Mouse (Mus musculus) R1 (cell line): ENCODE measurements around the gene Ip6k3.
A peak's percentile ranks its signal among the peaks of the same experiment; 100 is the strongest.

Experiments used
- DNase-seq: peaks from one replicate; pipeline ENCODE4 v3.0.0-alpha.2; 2018; ENCODE audit warnings: low read depth, low spot score

Ip6k3 gene

DNA sequence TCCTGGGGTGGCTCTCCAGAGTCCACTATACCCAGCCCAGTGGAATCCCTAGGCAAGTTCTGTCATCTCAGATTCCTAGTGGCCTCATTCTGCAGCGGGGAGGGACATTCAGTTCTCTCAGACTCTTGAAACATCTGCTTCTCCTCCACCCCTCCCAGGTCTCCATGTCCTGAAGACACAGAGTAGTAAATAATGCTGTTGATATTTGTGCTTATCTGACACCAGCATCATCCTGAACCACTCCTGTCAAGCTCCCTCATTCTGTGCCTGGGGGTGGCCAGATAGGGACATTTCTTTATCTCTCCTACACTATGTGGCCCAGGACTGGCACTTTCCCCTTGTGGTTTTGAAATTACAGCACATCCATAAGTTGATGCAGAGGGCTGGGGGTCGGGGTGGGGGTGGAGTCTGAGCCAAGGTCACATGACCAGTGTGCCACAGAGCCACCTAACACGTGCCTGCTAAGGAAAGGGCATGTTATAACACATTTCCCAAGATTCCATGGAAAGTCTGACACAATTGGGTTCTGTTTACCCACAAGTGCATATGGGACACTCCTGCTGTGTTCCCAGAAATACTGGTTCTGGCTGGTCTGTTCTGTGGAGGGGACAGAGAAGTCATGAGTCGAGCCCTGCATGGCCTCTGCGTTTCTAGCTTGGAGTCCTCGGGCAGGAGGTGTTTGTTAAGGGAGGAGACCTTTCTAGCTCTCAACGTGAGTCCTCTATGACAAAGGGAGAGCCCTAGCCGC lies 14.4 kb downstream of the Ip6k3 start:
- DNase-seq: no peak

DNA sequence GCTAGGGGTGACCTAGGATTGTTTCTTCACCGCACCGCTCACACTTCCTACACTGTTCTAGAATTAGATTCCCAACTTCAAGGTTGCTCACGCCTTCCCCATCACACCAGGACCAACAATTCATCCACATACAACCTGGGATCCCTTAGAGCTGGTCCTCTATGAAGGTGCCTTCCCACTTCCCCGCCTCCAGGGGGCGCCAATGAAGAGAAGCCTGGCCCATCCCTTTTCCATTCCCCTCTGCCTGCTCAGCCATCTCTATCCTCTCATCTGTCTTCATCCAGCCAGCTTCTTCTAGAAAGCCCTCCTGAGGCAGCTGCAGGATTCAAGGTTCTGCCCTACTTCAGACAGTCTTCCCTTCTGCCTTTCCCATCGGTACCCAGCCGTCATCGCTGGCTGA lies 16.2 kb downstream of the Ip6k3 start:
- peak; percentile 56 for DNase-seq

DNA sequence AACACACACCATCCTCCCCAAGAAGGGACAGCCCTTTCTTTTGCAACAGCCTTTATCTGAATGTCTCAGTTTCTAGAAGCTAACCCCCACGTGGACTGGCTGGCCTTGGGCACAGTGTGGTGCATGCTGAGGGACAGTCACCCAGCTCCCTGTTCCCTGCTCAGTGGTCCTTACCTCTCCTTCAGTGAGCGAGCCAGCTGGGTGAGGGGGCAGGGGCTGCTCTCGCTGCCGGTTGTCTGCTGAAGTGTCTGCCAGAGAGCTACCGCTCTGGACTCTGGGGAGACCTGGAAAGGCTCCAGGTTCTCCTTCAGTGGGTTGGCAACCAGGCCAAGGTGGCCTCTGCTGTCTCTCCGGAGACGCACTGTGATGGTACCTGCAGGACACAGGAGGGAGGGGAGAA lies 16.7 kb downstream of the Ip6k3 start:
- no peak for DNase-seq

GRCm38 (mm10) chr17:27146323-27146923 lies 21.2 kb downstream of the Ip6k3 start:
- no peak for DNase-seq

DNA sequence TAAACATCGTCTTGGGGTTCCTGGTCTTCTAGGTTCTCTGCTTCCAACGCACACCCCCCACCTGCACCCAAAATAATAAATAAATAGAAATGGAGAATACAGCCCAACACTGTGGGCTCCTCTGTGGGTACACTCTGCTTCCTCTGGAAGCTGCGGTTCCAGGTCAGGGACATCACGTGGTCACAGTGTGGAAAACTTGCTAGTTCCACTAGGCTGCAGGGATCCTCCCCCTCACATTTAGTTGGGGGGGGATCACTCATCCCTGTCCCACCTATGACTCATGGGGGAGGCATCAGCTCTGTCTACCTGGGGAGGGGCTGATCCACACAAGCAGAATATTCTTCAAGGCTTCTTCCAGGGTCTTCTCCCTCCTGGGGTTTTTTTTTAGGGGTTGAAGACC lies 23.4 kb downstream of the Ip6k3 start:
- DNase-seq: no peak

- no peak for DNase-seq
Observed at GRCm38 (mm10) chr17:27141971-27142450, 25.6 kb downstream of the Ip6k3 start.

GRCm38 (mm10) chr17:27140262-27140661 lies 27.3 kb downstream of the Ip6k3 start:
- no peak for DNase-seq

DNA sequence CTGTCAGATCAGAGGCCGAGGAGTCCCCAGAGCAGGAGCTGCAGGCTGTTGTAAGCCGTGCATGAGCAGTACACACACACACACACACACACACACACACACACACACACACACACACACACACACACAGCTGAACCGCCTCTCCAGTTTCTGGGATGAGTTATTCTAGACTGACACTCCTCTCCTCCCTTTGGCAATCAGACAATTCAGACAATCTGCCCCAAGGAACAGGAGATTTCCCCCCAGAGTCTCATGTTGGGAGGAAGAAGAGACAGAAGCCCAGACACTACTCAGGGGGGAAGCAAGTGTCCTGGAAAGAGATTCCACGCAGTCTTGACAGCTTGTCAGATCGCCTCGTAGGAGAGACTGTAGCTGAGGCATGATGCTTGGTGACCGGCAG lies 28.3 kb downstream of the Ip6k3 start:
- no peak for DNase-seq

GRCm38 (mm10) chr17:27138396-27138795 lies 29.2 kb downstream of the Ip6k3 start:
- no peak for DNase-seq

GRCm38 (mm10) chr17:27134715-27135114 lies 32.9 kb downstream of the Ip6k3 start:
- peak; percentile 53 for DNase-seq

DNA sequence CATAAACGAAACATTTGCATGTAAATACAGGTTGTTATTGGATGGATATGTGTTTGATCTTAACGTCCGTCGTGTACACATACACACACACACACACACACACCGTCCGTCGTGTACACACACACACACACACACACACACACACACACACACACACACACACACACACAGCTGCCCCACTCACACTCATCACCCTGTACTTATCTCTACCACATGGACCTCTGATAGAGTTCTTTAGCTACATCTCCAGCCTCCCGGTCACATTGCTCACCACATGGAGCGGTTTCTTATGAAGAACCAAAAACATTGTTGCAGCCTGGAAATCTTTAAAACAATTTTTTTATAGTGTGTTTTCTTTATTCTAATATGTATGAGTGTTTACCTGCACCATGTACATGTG lies 33.4 kb downstream of the Ip6k3 start:
- DNase-seq: no peak

- peak; percentile 93 for DNase-seq
Observed at GRCm38 (mm10) chr17:27133551-27134141, 33.9 kb downstream of the Ip6k3 start, which contains the start of gene Uqcc2. Uqcc2 (minus strand) TSS chr17:27133916.

GRCm38 (mm10) chr17:27132238-27132637 lies 35.4 kb downstream of the Ip6k3 start:
- no peak for DNase-seq

DNA sequence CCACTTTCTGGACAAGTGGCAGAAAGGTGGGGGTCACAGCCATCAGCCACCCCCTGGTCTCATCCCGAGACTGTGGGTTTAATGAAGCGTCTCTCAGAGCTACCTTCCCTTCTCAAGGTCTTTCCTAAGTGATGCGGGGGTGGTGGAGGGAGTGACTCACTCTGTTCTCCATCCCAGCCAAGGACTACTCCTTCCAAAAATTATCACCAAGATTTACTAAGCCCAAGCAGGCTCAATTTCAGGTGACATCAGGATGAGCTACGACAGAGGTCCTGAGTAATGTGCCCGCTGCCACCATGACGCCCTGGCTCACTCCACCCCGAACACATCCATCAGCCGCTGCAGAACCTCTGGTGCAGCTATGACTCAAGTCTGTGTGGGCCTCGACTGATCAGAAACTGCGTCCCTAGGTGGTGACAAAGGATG lies 36.3 kb downstream of the Ip6k3 start:
- DNase-seq: no peak

DNA sequence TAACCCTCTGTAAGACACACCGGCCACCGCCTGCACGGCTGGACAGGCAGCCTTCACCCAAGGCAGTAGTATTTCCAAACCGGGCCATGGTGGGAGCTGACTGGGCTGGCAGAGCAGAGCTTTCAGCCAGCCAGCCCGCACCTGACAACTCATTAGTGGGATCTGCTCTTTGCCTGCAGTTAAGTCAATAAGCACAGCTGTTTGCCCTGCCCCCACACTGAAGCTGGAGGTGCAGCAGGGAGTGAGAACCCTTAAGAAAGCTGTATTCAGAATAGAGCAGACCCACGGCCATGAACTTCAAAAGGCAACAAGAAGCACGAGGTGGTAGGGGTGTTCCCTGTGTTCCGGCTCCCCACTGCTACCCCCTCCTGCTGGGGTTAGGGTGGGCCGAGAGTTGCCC lies 37.3 kb downstream of the Ip6k3 start:
- no peak for DNase-seq

DNA sequence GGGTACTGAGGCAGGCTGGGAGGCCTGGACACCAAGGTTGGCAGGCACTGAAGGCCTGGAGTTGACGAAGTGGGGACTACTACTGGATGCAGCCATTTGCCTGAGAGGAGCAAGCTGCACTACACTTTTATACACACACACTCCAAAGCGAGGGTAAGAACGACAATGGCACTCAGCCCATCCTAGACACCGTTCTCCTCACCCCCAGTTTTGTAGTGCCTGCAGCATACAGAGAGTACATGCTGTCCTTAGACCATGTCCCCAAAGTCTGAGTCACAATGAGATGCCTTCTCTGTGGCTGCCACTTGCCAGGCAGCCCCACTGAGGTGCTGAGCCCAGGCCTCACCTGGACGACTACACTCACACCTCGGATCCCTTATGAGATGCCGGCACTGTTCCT lies 37.8 kb downstream of the Ip6k3 start:
- no peak for DNase-seq

- no peak for DNase-seq
Observed at GRCm38 (mm10) chr17:27129291-27129690, 38.3 kb downstream of the Ip6k3 start.

- no peak for DNase-seq
Observed at GRCm38 (mm10) chr17:27128189-27128588, 39.4 kb downstream of the Ip6k3 start.

DNA sequence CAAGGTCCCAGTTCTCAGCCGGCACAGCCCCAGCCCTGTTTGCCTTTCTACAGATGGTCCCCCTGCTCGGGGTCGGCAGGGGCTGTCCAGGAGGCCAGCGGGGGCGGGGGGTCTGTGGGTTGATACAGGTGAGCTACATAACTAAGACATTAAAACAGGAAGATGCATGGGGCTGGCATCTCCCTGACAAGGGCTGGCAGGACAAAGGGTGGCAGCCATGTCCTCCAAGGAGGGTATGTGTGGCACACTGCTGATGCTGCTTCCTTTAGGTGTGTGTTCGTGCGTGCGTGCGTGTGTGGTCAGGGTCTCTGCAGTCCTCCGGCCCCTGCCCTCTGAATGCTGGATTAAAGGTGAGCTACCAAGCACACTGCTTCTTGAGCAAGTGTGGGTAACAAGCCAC lies 40.6 kb downstream of the Ip6k3 start:
- DNase-seq: no peak

- no peak for DNase-seq
Observed at GRCm38 (mm10) chr17:27125669-27126202, 41.9 kb downstream of the Ip6k3 start.

- DNase-seq: peak; percentile 77
Observed at GRCm38 (mm10) chr17:27125185-27125584, 42.4 kb downstream of the Ip6k3 start.

GRCm38 (mm10) chr17:27123813-27124375 lies 43.7 kb downstream of the Ip6k3 start:
- no peak for DNase-seq
